Mouse (Mus musculus) forebrain, embryonic 15.5 days (tissue): ENCODE measurements around the gene Ccdc194. TPM values are rescaled to one million over a fixed set of nuclear protein-coding genes. Genes with fewer than 3 reads are reported as not detected.

Source experiments
- ATAC-seq: fragments of 200-750 bp; cut with Nextera tagmentation; replicated peaks from 2 replicates; pipeline ENCODE4 v1.8.0; 2017; ENCODE audit warnings: mild to moderate bottlenecking, moderate TSS enrichment, moderate library complexity
- H3K27ac ChIP-seq: fragments of 300-500 bp; sonication (generic); replicated peaks from 2 replicates; pipeline ENCODE4 v1.5.1; 2015; ENCODE audit warnings: mild to moderate bottlenecking, inconsistent platforms
- H3K27me3 ChIP-seq: fragments of 300-500 bp; sonication (generic); 2 replicates; pipeline ENCODE4 v1.6.1; 2015; ENCODE audit warnings: inconsistent platforms
- H3K36me3 ChIP-seq: fragments of 300-500 bp; sonication (generic); 2 replicates; pipeline ENCODE4 v1.6.1; 2015; ENCODE audit warnings: mild to moderate bottlenecking, inconsistent platforms
- H3K4me1 ChIP-seq: fragments of 300-500 bp; sonication (generic); 2 replicates; pipeline ENCODE4 v1.6.1; 2015; ENCODE audit warnings: inconsistent platforms
- H3K4me2 ChIP-seq: fragments of 300-500 bp; sonication (generic); replicated peaks from 2 replicates; pipeline ENCODE4 v1.6.1; 2015; ENCODE audit warnings: mild to moderate bottlenecking, inconsistent platforms
- H3K4me3 ChIP-seq: fragments of 300-500 bp; sonication (generic); 2 replicates; pipeline ENCODE4 v1.5.1; 2015; ENCODE audit warnings: mild to moderate bottlenecking, inconsistent platforms
- H3K9ac ChIP-seq: fragments of 300-500 bp; sonication (generic); replicated peaks from 2 replicates; pipeline ENCODE4 v1.6.1; 2015; ENCODE audit warnings: mild to moderate bottlenecking, inconsistent platforms
- H3K9me3 ChIP-seq: fragments of 300-500 bp; sonication (generic); 2 replicates; pipeline ENCODE4 v1.6.1; 2016; ENCODE audit warnings: inconsistent platforms
- WGBS: fragments of 180-500 bp; shearing (Covaris S2); methylation state at CpG from one replicate; pipeline ENCODE4 v1.1.7; 2015; ENCODE audit warnings: mixed read lengths; 5-methylcytosine and 5-hydroxymethylcytosine counted together
- polyA plus RNA-seq: library from polyadenylated mRNA; unstranded; fragments of >200 nt; fragmentation: Nextera tagmentation; extraction: Ambion mirVana; gene quantifications from 2 replicates; pipeline ENCODE4 v1.2.1, GENCODE M21; 2015

Ccdc194 gene
- polyA plus RNA-seq, 1 experiment from 2014 or later = 0.11 TPM

DNA sequence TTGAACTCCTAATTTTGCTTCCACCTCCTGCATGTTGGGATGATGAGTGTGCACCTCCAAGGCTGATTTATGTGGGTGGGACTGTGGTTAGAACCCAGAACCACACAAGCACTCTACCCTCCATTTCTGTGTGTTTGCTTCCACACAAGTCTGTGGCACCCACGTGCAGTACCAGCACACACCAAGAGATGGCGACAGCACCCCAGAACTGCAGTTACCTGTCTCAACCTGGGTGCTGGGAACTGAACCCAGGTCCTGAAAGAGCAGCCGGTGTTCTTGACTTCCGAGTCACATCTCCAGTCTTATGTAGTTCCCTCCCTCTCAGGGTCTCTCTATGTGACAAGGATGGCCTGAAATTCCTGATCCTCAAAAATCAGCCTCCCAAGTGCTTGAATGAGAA lies 38.5 kb upstream of the Ccdc194 start:
- H3K27me3 ChIP-seq = peaks cover 41% of the 10 kb centered on the region
- H3K4me2 ChIP-seq = no peak overlapping the region
- ATAC-seq = no peak
- H3K4me3 ChIP-seq = no peak overlapping the region
- H3K27ac ChIP-seq = no peak overlapping the region
- no peak overlapping the region for H3K9ac ChIP-seq
- H3K36me3 ChIP-seq = no peaks in the 10 kb centered on the region
- H3K4me1 ChIP-seq = peaks cover 18% of the 10 kb centered on the region
- 88% methylated on average over 4 of the region's 4 CpGs for WGBS
- no peaks in the 10 kb centered on the region for H3K9me3 ChIP-seq

DNA sequence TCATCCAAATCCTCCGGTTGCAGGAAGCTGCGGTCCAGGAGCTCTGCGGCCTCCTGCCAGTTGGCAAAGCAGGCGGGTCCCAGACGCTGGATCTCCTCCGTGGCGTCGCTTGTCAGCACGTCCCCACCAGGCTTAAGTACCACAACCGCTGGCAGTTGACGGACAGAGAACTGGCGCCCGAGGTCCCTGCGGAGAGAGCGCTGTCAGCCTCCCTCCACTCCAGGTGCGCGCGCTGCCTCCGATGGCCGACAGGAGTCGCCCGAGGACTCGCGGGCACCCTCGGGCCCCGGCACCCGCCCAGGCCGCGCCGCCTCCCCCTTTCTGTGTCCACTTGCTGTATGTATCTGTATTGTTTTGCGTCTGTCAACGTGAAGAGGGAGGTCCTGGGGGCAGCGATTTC lies 37.2 kb upstream of the Ccdc194 start:
- Histone ChIP-seq H3K4me1 (peaks cover 19% of the 10 kb centered on the region), H3K4me3 (peak overlapping the region; percentile 24), H3K9ac (0 out of 2 replicates have a peak overlapping the region, but pooled peaks have one; percentile 20), H3K27ac (no peak overlapping the region), H3K4me2 (peak overlapping the region; percentile 43), H3K36me3 (no peaks in the 10 kb centered on the region), H3K27me3 (peaks cover 53% of the 10 kb centered on the region), H3K9me3 (no peaks in the 10 kb centered on the region)
- ATAC-seq = peak; percentile 42
- under 1% methylated on average over 33 of the region's 33 CpGs for WGBS

DNA sequence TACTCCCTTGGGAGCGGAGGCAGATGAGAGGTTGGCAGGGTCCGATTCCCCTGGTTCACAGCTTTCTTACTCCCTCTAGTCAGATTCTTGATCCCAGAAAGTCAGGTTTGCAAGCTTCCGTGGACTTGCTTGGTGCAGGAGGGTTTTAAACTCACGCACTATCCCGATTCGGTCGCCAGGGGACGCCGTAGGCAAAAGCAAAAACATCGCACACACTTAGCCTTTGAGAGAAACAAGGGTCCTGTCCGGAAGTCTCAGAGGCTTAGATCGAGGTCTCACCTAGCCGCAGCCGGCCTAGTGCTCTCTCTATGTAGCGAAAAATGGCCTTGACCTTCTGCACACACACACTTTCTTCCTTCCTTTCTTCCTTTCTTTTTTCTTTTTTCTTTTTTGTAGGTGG lies 35.9 kb upstream of the Ccdc194 start:
- no peak overlapping the region for H3K4me3 ChIP-seq
- peak; percentile 41; the same call in 1 of the 2 replicates for ATAC-seq

DNA sequence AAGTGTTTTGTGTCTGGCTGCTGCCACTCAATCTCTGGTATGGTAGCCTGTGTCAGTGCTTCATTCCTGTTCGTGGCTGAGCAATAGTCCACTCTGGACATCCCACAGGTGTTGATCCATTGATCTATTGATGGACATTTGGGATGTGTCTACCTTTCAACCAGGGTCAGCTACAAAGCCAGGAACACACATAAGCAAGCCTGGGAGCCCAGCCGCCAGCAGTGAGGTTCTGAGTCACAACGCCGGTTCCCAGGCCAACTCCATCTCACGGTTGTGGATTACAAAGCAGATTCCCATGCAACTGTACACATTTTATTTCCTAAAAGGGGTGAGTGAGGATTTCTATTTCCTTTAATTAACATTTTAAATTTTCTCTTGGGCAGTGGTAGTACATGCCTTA lies 35.3 kb upstream of the Ccdc194 start:
- Histone ChIP-seq H3K27ac (no peak overlapping the region), H3K4me3 (no peak overlapping the region), H3K4me1 (peaks cover 19% of the 10 kb centered on the region), H3K4me2 (no peak overlapping the region), H3K27me3 (peaks cover 73% of the 10 kb centered on the region), H3K36me3 (no peaks in the 10 kb centered on the region), H3K9ac (no peak overlapping the region), H3K9me3 (no peaks in the 10 kb centered on the region)
- ATAC-seq = no peak
- 85% methylated on average over 5 of the region's 5 CpGs for WGBS

More for the DNA sequence above, 35.9 kb upstream of the Ccdc194 start:
- WGBS = 2% methylated on average over 15 of the region's 15 CpGs
- no peaks in the 10 kb centered on the region for H3K9me3 ChIP-seq
- H3K9ac ChIP-seq = no peak overlapping the region
- no peak overlapping the region for H3K27ac ChIP-seq
- no peak overlapping the region for H3K4me2 ChIP-seq
- peaks cover 19% of the 10 kb centered on the region for H3K4me1 ChIP-seq
- peaks cover 67% of the 10 kb centered on the region for H3K27me3 ChIP-seq
- H3K36me3 ChIP-seq = no peaks in the 10 kb centered on the region

DNA sequence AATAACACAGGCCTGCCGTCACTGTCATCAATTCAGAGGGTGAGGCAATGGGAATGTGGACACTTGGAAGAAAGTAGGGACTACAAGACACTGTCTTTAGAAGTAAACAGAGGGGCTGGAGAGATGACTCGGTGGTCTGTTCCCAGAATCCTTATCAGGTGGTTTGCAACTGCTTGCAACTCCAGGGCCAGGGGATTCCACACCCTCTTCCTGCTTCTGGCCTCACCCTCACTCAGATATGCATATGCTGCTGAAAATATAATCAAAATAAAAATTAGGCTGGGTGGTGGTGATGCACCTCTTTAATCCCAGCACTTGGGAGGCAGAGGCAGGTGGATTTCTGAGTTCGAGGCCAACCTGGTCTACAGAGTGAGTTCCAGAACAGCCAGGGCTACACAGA lies 34.6 kb upstream of the Ccdc194 start:
- Histone ChIP-seq H3K4me2 (no peak overlapping the region), H3K36me3 (no peaks in the 10 kb centered on the region), H3K4me1 (peaks cover 19% of the 10 kb centered on the region), H3K27me3 (peaks cover 78% of the 10 kb centered on the region), H3K9me3 (no peaks in the 10 kb centered on the region), H3K4me3 (no peak overlapping the region), H3K9ac (no peak overlapping the region), H3K27ac (no peak overlapping the region)
- no peak for ATAC-seq
- 75% methylated on average over 3 of the region's 3 CpGs for WGBS

DNA sequence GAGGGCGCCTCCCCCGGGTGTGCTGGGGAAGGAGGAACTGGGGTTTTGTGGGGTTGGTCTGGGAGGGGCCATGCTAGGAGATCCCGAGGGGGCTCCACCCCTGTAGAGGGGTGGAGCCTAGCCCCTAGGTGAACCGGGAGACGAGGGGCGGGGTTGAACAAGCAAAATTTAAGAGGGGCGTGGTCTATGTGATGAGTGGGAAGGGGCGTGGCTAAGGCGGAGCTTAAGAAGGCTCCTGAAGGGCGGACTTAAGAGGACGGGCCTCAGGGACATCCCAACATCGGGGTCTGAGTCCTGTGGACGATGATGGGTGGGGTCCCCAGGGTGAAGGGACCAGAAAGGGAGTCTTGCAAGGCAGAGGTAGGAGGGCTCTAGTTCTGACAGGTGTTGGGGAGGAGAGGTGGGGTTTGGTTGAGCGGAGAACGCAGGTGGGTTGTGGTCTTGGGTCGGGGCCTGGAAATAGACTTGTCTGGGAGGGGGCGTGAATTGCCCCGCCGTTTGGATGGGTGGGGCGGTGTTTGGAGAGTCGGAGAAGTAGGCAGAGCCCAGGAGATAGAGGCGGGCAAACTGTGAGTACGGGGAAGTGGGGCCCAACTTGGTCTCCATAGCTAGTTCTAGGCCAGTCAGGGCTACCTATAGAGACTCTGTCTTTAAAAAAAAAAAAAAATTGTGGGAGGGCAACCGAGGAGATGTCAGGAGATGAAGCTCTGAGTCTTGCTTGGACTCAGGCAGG lies 33.6 kb upstream of the Ccdc194 start:
- Histone ChIP-seq H3K27me3 (peaks cover 81% of the 10 kb centered on the region), H3K9me3 (no peaks in the 10 kb centered on the region), H3K4me2 (peak overlapping the region; percentile 33), H3K9ac (no peak overlapping the region), H3K36me3 (no peaks in the 10 kb centered on the region), H3K4me1 (peaks cover 19% of the 10 kb centered on the region), H3K27ac (no peak overlapping the region), H3K4me3 (peak overlapping the region; percentile 26)
- 2% methylated on average over 24 of the region's 24 CpGs for WGBS
- no peak; the same call in 1 of the 2 replicates for ATAC-seq

DNA sequence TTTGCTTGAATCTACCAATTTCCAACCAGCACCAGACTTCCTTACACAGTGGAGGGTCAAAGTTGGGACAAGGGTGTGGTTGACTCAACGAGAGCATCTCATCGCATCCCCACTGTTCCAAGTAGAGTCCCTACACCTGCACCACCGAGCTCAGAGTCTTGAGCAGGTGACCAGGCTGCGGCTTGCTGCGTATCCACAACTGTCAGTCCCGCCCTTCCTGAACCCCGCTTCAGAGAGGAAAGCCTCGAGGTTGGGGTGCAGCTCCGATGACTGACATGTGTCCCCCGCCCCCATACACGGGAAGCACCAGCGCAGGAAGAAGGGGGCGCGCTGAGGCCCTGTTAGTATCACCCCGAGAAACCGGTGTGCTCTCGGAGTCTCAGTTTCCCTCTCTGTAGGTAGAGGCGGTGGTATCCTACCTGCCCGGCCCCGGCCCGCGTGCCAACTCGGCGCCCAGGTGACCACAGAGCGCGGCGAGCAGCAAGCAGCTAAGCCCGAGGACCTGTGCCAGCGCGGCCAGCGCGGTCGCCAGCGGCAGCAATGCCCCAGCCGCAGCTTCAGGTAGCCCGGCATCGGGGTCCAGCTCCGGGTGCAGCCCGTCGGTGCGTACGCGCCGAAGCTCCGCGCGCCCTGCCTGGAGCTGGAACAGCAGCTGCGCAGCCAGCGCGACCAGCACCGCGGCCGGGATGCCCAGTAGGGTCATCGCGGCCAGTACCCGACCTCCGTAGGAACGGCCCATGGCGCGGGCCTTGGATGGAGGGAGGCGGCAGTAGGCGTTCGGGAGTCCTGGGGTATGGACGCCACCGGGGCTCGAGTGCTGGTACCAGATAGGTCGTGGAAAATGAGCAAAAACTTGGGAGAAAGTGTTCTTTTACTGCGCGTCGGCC lies 32.8 kb upstream of the Ccdc194 start, which contains the start of gene Tmem221:
Tmem221 (minus strand) TSS at position 801 of the 887 bp plus-strand sequence.
- H3K36me3 ChIP-seq = no peaks in the 10 kb centered on the region
- peak within 1 kb of the TSS; percentile 26 for H3K4me3 ChIP-seq
- ATAC-seq = no peak
- H3K27ac ChIP-seq = no peak within 1 kb of the TSS
- H3K9ac ChIP-seq = no peak within 1 kb of the TSS
- no peaks in the 10 kb centered on the region for H3K9me3 ChIP-seq
- H3K27me3 ChIP-seq = peaks cover 81% of the 10 kb centered on the region
- H3K4me1 ChIP-seq = peaks cover 19% of the 10 kb centered on the region
- 3% methylated on average over 70 of the region's 70 CpGs for WGBS
- H3K4me2 ChIP-seq = peak within 1 kb of the TSS; percentile 33

DNA sequence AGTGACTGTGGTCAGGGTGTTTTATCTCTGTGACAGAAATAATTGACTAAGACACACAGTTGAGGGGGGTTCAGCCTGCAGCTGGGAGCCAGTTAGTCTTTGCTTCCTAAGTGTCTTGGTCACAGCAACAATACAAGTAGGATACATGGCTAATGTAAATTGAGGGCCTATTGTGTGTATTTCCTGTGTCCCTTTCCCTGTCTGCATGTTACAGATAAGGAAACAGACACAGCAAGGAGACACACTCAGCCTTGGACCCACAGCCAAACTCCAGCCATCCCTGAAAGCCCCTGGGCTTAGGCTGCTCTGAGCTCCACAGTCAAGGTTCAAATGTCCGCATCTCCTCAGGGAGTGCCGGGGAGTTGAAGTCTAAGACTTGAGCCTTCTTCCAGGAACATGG lies 29.1 kb upstream of the Ccdc194 start:
- Histone ChIP-seq H3K27me3 (peaks cover 46% of the 10 kb centered on the region), H3K4me3 (no peak overlapping the region), H3K9ac (no peak overlapping the region), H3K36me3 (no peaks in the 10 kb centered on the region), H3K27ac (no peak overlapping the region), H3K4me2 (no peak overlapping the region), H3K9me3 (no peaks in the 10 kb centered on the region), H3K4me1 (peaks cover 12% of the 10 kb centered on the region)
- no peak for ATAC-seq
- WGBS = 91% methylated on average over 2 of the region's 2 CpGs

DNA sequence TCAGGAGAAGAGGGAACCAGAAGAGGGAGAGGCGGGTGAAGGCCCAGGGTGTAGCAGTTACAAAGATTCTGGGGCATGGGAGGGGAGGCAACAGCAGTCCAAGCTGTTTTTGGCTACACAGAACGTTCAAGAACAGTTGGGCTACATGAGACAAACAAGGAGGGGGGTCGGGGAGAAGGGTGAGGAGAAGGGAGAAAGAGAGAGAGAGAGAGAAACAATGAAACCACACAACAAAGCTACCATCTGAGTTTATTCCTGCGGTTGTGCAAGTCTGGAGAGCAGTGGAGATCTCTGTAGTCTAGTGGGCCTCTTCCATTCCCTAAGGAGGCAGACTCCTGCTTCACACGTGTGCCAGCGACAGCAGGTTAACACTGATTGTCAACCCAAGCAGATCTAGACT lies 28.5 kb upstream of the Ccdc194 start:
- no peak overlapping the region for H3K4me2 ChIP-seq
- 71% methylated on average over 6 of the region's 6 CpGs for WGBS
- H3K27me3 ChIP-seq = peaks cover 40% of the 10 kb centered on the region

DNA sequence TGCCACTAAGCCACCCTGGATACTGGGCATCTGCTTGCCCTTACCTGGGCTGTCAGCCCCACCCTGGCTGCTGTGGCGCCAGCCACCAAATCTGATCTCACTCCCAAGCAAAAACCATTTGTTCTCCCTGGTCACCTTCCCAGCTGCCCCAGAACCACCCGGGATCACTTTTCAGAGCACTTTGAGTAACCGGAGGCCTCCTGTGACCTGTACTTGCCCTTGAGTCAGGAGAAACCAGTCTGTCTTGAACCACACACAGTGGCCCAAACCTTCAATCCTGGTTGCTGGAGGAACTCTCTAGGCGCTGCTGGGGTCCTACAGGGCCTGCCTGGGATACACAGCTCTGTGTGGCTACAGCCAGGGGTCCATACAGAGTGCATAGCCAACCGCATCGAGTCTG lies 27.3 kb upstream of the Ccdc194 start:
- WGBS = 76% methylated on average over 6 of the region's 6 CpGs
- no peaks in the 10 kb centered on the region for H3K4me1 ChIP-seq
- H3K27me3 ChIP-seq = peaks cover 28% of the 10 kb centered on the region
- H3K36me3 ChIP-seq = peaks cover 9% of the 10 kb centered on the region; the same call in 1 of the 2 replicates
- H3K4me3 ChIP-seq = no peak overlapping the region
- no peaks in the 10 kb centered on the region for H3K9me3 ChIP-seq
- no peak for ATAC-seq
- no peak overlapping the region for H3K27ac ChIP-seq
- no peak overlapping the region for H3K9ac ChIP-seq
- no peak overlapping the region for H3K4me2 ChIP-seq

More for the DNA sequence above, 28.5 kb upstream of the Ccdc194 start:
- no peak overlapping the region for H3K4me3 ChIP-seq
- no peak overlapping the region for H3K27ac ChIP-seq
- no peak for ATAC-seq
- H3K9me3 ChIP-seq = no peaks in the 10 kb centered on the region
- H3K36me3 ChIP-seq = no peaks in the 10 kb centered on the region
- peaks cover 10% of the 10 kb centered on the region for H3K4me1 ChIP-seq
- no peak overlapping the region for H3K9ac ChIP-seq

DNA sequence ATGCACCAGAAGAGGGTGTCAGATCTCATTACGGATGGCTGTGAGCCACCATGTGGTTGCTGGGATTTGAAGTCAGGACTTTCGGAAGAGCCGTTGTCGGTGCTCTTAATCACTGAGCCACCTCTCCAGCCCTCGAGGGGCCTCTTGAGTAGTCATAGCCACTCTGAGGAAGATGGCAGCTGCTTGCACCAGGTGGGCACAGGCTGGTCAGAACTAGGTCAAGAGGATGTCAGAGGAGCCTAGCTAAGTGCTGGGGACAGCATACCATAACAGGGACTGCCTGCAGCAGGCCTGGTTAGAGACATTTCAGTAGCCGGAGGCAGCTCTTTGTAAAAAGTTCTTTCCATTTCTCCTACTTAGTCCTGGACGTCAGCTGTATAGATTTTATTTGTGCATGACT lies 25.2 kb upstream of the Ccdc194 start:
- 73% methylated on average over 7 of the region's 7 CpGs for WGBS
- H3K36me3 ChIP-seq = peaks cover 21% of the 10 kb centered on the region; the same call in 1 of the 2 replicates

DNA sequence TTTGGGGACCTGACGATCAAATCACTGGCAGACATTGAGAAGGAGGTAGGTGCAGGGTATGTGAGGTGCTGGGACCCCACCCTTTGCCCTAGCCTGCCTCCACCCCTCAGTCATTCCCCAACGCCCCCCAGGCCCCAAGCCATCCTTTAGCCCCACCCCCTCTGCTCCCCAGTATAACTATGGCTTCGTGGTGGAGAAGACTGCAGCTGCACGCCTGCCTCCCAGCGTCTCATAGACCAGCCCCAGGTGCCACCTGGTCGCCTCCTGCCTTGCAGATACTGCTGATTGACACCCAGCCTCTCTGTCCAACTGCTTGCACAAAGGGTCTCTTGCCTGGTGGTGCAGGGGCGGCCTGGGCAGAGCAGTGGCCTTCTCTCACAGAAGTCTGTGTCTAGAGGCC lies 22.1 kb upstream of the Ccdc194 start:
- Histone ChIP-seq H3K9ac (no peak overlapping the region), H3K4me2 (no peak overlapping the region), H3K9me3 (no peaks in the 10 kb centered on the region), H3K27me3 (no peaks in the 10 kb centered on the region), H3K4me1 (peaks cover 10% of the 10 kb centered on the region), H3K36me3 (peaks cover 26% of the 10 kb centered on the region), H3K4me3 (no peak overlapping the region), H3K27ac (no peak overlapping the region)
- WGBS = 87% methylated on average over 7 of the region's 7 CpGs
- ATAC-seq = no peak

More for the DNA sequence above, 25.2 kb upstream of the Ccdc194 start:
- H3K4me1 ChIP-seq = no peaks in the 10 kb centered on the region
- no peak overlapping the region for H3K4me2 ChIP-seq
- H3K4me3 ChIP-seq = no peak overlapping the region
- no peaks in the 10 kb centered on the region for H3K9me3 ChIP-seq
- H3K27me3 ChIP-seq = peaks cover 8% of the 10 kb centered on the region
- no peak overlapping the region for H3K27ac ChIP-seq
- ATAC-seq = no peak
- H3K9ac ChIP-seq = no peak overlapping the region
